8 mouse cellular contexts compared by ENCODE assay signal in the genomic region with DNA sequence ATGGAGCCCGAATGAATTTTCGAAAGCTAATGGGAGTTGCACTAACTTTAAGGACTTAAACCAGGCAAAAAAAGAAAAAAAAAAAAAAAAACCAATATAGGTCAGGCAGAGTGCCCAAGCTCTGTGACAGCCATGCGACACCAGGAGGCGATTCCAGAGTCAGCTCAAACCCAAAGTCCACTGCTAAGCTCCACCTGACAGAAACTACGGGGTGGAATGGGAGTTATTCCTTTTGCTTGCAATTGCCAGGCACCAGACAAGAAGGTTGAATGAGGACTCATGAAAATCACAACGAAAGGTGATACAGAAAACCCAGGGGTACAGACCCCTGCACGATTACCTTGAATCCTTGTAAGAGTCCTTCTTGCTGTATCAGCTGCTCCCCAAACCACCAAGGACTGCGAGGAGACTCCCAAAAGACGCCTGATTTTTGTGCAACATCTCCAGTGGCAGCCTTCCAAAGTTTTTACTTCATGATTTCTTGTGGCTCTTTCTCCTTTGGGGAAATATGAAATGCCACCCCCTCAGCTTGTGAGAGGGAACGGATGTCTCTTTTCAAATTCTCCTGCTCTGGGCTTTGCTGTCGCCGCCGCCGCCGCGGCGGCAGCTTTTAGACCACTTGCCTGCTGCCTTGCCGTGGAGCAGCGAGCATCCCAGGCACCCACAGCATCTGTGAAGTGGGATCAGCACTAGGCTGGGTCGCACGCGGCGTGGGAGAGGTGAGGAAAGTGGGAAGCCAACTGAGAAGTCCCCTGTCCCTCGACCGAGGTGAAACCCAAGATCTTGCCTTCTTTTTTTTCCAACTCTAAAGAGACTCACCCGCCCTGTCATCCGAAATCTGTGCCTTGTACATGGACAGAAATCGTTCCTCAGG. TPM values are rescaled to one million over a fixed set of nuclear protein-coding genes. Genes with fewer than 3 reads are reported as not detected.
A peak's percentile ranks its signal among the peaks of the same experiment; 100 is the strongest.
DNase-seq lines count a peak whose midpoint lies in the region; ATAC-seq and TF ChIP-seq lines count a peak whose summit lies in the region.

No protein-coding gene starts in this region.

- peak; percentile 26 for ATAC-seq in lung, embryonic 14.5 days (ENCODE audit: insufficient read depth)
- ATAC-seq in forebrain, embryonic 16.5 days: peak; percentile 41
- ATAC-seq in limb, embryonic 14.5 days (ENCODE audit: low FRiP score, low read depth): no peak
- peak; percentile 71 for ATAC-seq in neural tube, embryonic 14.5 days (ENCODE audit: low read depth)

- H3K27me3 ChIP-seq in lung, embryonic 14.5 days (ENCODE audit: insufficient read depth, low read length): peaks cover 25% of the 10 kb centered on the region
- H3K27me3 ChIP-seq in forebrain, embryonic 16.5 days (replicated peaks; ENCODE audit: control insufficient read depth, insufficient read depth, low read length): no peaks in the 10 kb centered on the region
- H3K27me3 ChIP-seq in kidney, adult 2 months (replicated peaks; ENCODE audit: control insufficient read depth, insufficient read depth, low read length): no peaks in the 10 kb centered on the region
- H3K27me3 ChIP-seq in limb, embryonic 14.5 days (ENCODE audit: control insufficient read depth, insufficient read depth, low read length): peaks cover 29% of the 10 kb centered on the region
- no peaks in the 10 kb centered on the region for H3K27me3 ChIP-seq in neural tube, embryonic 14.5 days (ENCODE audit: control insufficient read depth, insufficient read depth, low read length)

- H3K36me3 ChIP-seq in lung, embryonic 14.5 days (ENCODE audit: insufficient read depth): no peaks in the 10 kb centered on the region
- no peaks in the 10 kb centered on the region for H3K36me3 ChIP-seq in forebrain, embryonic 16.5 days (ENCODE audit: control insufficient read depth, insufficient read depth)
- H3K36me3 ChIP-seq in kidney, adult 2 months (ENCODE audit: control insufficient read depth, insufficient read depth, low read length): no peaks in the 10 kb centered on the region
- H3K36me3 ChIP-seq in limb, embryonic 14.5 days (ENCODE audit: control insufficient read depth, insufficient read depth, low read length): no peaks in the 10 kb centered on the region
- no peaks in the 10 kb centered on the region for H3K36me3 ChIP-seq in neural tube, embryonic 14.5 days (ENCODE audit: control insufficient read depth, insufficient read depth, low read length)

- H3K9me3 ChIP-seq in lung, embryonic 14.5 days (ENCODE audit: low read depth, low read length): no peaks in the 10 kb centered on the region
- H3K9me3 ChIP-seq in forebrain, embryonic 16.5 days (ENCODE audit: control insufficient read depth, low read length): no peaks in the 10 kb centered on the region
- H3K9me3 ChIP-seq in limb, embryonic 14.5 days (ENCODE audit: control insufficient read depth, low read length): no peaks in the 10 kb centered on the region
- no peaks in the 10 kb centered on the region for H3K9me3 ChIP-seq in neural tube, embryonic 14.5 days (ENCODE audit: control insufficient read depth, low read length)

- WGBS in lung, embryonic 14.5 days: 10% methylated on average over 28 of the region's 28 CpGs
- WGBS in forebrain, embryonic 16.5 days: 6% methylated on average over 28 of the region's 28 CpGs
- 9% methylated on average over 28 of the region's 28 CpGs for WGBS in kidney, adult 2 months
- 14% methylated on average over 27 of the region's 28 CpGs for WGBS in limb, embryonic 14.5 days
- 9% methylated on average over 28 of the region's 28 CpGs for WGBS in neural tube, embryonic 14.5 days

- no peak overlapping the region for H3K27ac ChIP-seq in lung, embryonic 14.5 days (ENCODE audit: low read depth)
- peak overlapping the region; percentile 81 for H3K27ac ChIP-seq in forebrain, embryonic 16.5 days (ENCODE audit: low read length)
- H3K27ac ChIP-seq in kidney, adult 2 months (ENCODE audit: insufficient read depth, low read depth, low read length): no peak overlapping the region
- H3K27ac ChIP-seq in limb, embryonic 14.5 days (replicated peaks; ENCODE audit: low read depth, low read length): no peak overlapping the region
- H3K27ac ChIP-seq in neural tube, embryonic 14.5 days (ENCODE audit: low read depth, low read length): peak overlapping the region; percentile 71

- DNase-seq in lung, embryonic 14.5 days: peak; percentile 67
- no peak for DNase-seq in lung, postnatal 25 days (ENCODE audit: low spot score)
- peak; percentile 30 for DNase-seq in kidney, adult 2 months
- no peak for DNase-seq in limb, embryonic 14.5 days (ENCODE audit: low spot score)
- no peak for DNase-seq in thymus, postnatal 10 days (ENCODE audit: low spot score in 2 of 2)
- DNase-seq in spleen, postnatal 36 days (ENCODE audit: low spot score in 2 of 2): no peak

- TF ChIP-seq CTCF in lung, embryonic 14.5 days (IDR thresholded peaks at IDR 0.05; ENCODE audit: low read depth): no peak
- no peak; the same call in 1 of the 2 replicates for TF ChIP-seq CTCF in kidney, adult 2 months (conservative IDR thresholded peaks at IDR 0.05; ENCODE audit: insufficient read depth, insufficient read length, low read depth, low read length)

- peak overlapping the region; percentile 45 for H3K4me3 ChIP-seq in lung, embryonic 14.5 days (ENCODE audit: low read depth, low read length)
- peak overlapping the region; percentile 70 for H3K4me3 ChIP-seq in forebrain, embryonic 16.5 days (replicated peaks; ENCODE audit: low read length)
- peak overlapping the region; percentile 61 for H3K4me3 ChIP-seq in kidney, adult 2 months (ENCODE audit: insufficient read depth, low read depth, low read length)
- H3K4me3 ChIP-seq in limb, embryonic 14.5 days (replicated peaks; ENCODE audit: low read length): peak overlapping the region; percentile 49
- H3K4me3 ChIP-seq in neural tube, embryonic 14.5 days (ENCODE audit: low read depth, low read length): peak overlapping the region; percentile 73

- H3K9ac ChIP-seq in lung, embryonic 14.5 days: peak overlapping the region; percentile 23; the same call in 1 of the 2 replicates
- H3K9ac ChIP-seq in forebrain, embryonic 16.5 days (replicated peaks; ENCODE audit: low read depth, low read length): peak overlapping the region; percentile 69
- H3K9ac ChIP-seq in limb, embryonic 14.5 days (ENCODE audit: low read depth, low read length, severe bottlenecking): no peak overlapping the region
- peak overlapping the region; percentile 69 for H3K9ac ChIP-seq in neural tube, embryonic 14.5 days (replicated peaks; ENCODE audit: low read depth, low read length)

- peak overlapping the region; percentile 78 for H3K4me2 ChIP-seq in lung, embryonic 14.5 days
- H3K4me2 ChIP-seq in forebrain, embryonic 16.5 days (ENCODE audit: low read length): peak overlapping the region; percentile 60
- peak overlapping the region; percentile 80 for H3K4me2 ChIP-seq in limb, embryonic 14.5 days (replicated peaks; ENCODE audit: low read depth, low read length, severe bottlenecking)
- peak overlapping the region; percentile 81 for H3K4me2 ChIP-seq in neural tube, embryonic 14.5 days (ENCODE audit: low read depth, low read length)

- no peaks in the 10 kb centered on the region; the same call in 1 of the 2 replicates for H3K4me1 ChIP-seq in lung, embryonic 14.5 days (ENCODE audit: insufficient read depth)
- peaks cover 22% of the 10 kb centered on the region for H3K4me1 ChIP-seq in forebrain, embryonic 16.5 days (replicated peaks; ENCODE audit: control insufficient read depth, insufficient read depth, low read length)
- no peaks in the 10 kb centered on the region for H3K4me1 ChIP-seq in kidney, adult 2 months (ENCODE audit: control insufficient read depth, insufficient read depth, low read length)
- 0 out of 2 replicates have a peak, but pooled peaks cover 3% of the 10 kb centered on the region for H3K4me1 ChIP-seq in limb, embryonic 14.5 days (ENCODE audit: control insufficient read depth, insufficient read depth, low read length)
- peaks cover 5% of the 10 kb centered on the region; the same call in 1 of the 2 replicates for H3K4me1 ChIP-seq in neural tube, embryonic 14.5 days (ENCODE audit: control insufficient read depth, insufficient read depth, low read length)

- TF ChIP-seq POLR2A in kidney, adult 2 months (IDR thresholded peaks at IDR 0.05; ENCODE audit: low read depth, low read length): no peak
- TF ChIP-seq POLR2A in limb, embryonic 14.5 days (IDR thresholded peaks at IDR 0.05; ENCODE audit: borderline replicate concordance, extremely low read depth, insufficient read depth, insufficient read length): no peak

RNA-seq across cellular contexts. Expression of a gene that starts 0.7 kb away (rescaled TPM):
- 0.24 and 0.34 TPM in 2 replicates for polyA plus RNA-seq in lung, embryonic 14.5 days (2014; fragmentation: Nextera tagmentation; extraction: Ambion mirVana)
- polyA plus RNA-seq in forebrain, embryonic 16.5 days (2015; fragmentation: Nextera tagmentation; extraction: Ambion mirVana): 46.4 and 46.5 TPM in 2 replicates
- 0.16 and 0.36 TPM in 2 replicates for polyA plus RNA-seq in kidney, adult 2 months (2012; rRNA removed)
- polyA plus RNA-seq in limb, embryonic 14.5 days (2012; rRNA removed): 0.37 and 0.39 TPM in 2 replicates
- polyA plus RNA-seq in limb, embryonic 14.5 days (2014; fragmentation: Nextera tagmentation; extraction: Ambion mirVana): 0.26 and 0.39 TPM in 2 replicates
- 24.0 and 25.9 TPM in 2 replicates for polyA plus RNA-seq in neural tube, embryonic 14.5 days (2014; fragmentation: Nextera tagmentation; extraction: Ambion mirVana)

RNA-seq across cellular contexts. Expression of a gene that starts 6.7 kb away (rescaled TPM):
- polyA plus RNA-seq in lung, embryonic 14.5 days (2014; fragmentation: Nextera tagmentation; extraction: Ambion mirVana): 0.36 and 0.89 TPM in 2 replicates
- 37.9 and 42.3 TPM in 2 replicates for polyA plus RNA-seq in forebrain, embryonic 16.5 days (2015; fragmentation: Nextera tagmentation; extraction: Ambion mirVana)
- polyA plus RNA-seq in kidney, adult 2 months (2012; rRNA removed): 0.49 and 0.84 TPM in 2 replicates
- 3.1 and 3.8 TPM in 2 replicates for polyA plus RNA-seq in limb, embryonic 14.5 days (2012; rRNA removed)
- polyA plus RNA-seq in limb, embryonic 14.5 days (2014; fragmentation: Nextera tagmentation; extraction: Ambion mirVana): 3.1 and 4.0 TPM in 2 replicates
- 60.7 and 70.6 TPM in 2 replicates for polyA plus RNA-seq in neural tube, embryonic 14.5 days (2014; fragmentation: Nextera tagmentation; extraction: Ambion mirVana)

Comparison
In these comparisons a context has a peak if more than half of its experiments do, and no peak if none do; other contexts are left out.
1. DNase-seq: peak in lung, embryonic 14.5 days (single experiment) and kidney, adult 2 months (single experiment); none in lung, postnatal 25 days (single experiment), limb, embryonic 14.5 days (single experiment), thymus, postnatal 10 days (0 of 2) and spleen, postnatal 36 days (0 of 2).
2. H3K27ac ChIP-seq: peak in forebrain, embryonic 16.5 days (single experiment) and neural tube, embryonic 14.5 days (single experiment); none in lung, embryonic 14.5 days (single experiment), kidney, adult 2 months (single experiment) and limb, embryonic 14.5 days (single experiment).
3. RNA of a gene that starts 0.7 kb away (polyA plus RNA-seq): 46.4 to 46.5 TPM in forebrain, embryonic 16.5 days and 24.0 to 25.9 TPM in neural tube, embryonic 14.5 days; 0.26 to 0.39 TPM in limb, embryonic 14.5 days, 0.16 to 0.36 TPM in kidney, adult 2 months and 0.24 to 0.34 TPM in lung, embryonic 14.5 days; every median in the first group is over 10 times any median in the second.
4. Peak in every context shown above with its lines, with median percentiles within 50 percentile points of each other: H3K4me2 ChIP-seq and H3K4me3 ChIP-seq.